Mouse (Mus musculus): Measurements from ENCODE around the gene Hoxd12. TPM values are rescaled to one million over a fixed set of nuclear protein-coding genes. Genes with fewer than 3 reads are reported as not detected.

The Hoxd12 gene
- polyA plus RNA-seq, 1 experiment, result not detected

GRCm38 (mm10) chr2:74669650-74670235 is 5.1 kb upstream of the Hoxd12 start:
- no peak for TF ChIP-seq TAL1 (IDR thresholded peaks at IDR 0.05; ENCODE audit: low read length)
- TF ChIP-seq GATA1 (IDR thresholded peaks at IDR 0.05; ENCODE audit: low read length), result no peak
- Histone ChIP-seq H3K36me3 (ENCODE audit: control insufficient read depth) (no peaks in the 10 kb centered on the region), H3K4me1 (ENCODE audit: control insufficient read depth) (no peaks in the 10 kb centered on the region)

GRCm38 (mm10) chr2:74670632-74671188 is 4.1 kb upstream of the Hoxd12 start:
- H3K27me3 ChIP-seq (ENCODE audit: control insufficient read depth), result peaks cover 99% of the 10 kb centered on the region
- no peak overlapping the region for H3K4me3 ChIP-seq (replicated peaks)
- H3K9me3 ChIP-seq (ENCODE audit: control insufficient read depth, low read length), result peaks cover 6% of the 10 kb centered on the region; the same call in 1 of the 2 replicates
- TF ChIP-seq TAL1 (IDR thresholded peaks at IDR 0.05; ENCODE audit: low read length), result no peak
- TF ChIP-seq GATA1 (IDR thresholded peaks at IDR 0.05; ENCODE audit: low read length), result no peak
- H3K36me3 ChIP-seq (ENCODE audit: control insufficient read depth), result no peaks in the 10 kb centered on the region
- H3K4me1 ChIP-seq (ENCODE audit: control insufficient read depth), result no peaks in the 10 kb centered on the region

More at GRCm38 (mm10) chr2:74669650-74670235, 5.1 kb upstream of the Hoxd12 start:
- peaks cover 6% of the 10 kb centered on the region; the same call in 1 of the 2 replicates for H3K9me3 ChIP-seq (ENCODE audit: control insufficient read depth, low read length)
- peaks cover 99% of the 10 kb centered on the region for H3K27me3 ChIP-seq (ENCODE audit: control insufficient read depth)
- no peak overlapping the region for H3K4me3 ChIP-seq (replicated peaks)

- peaks cover 6% of the 10 kb centered on the region; the same call in 1 of the 2 replicates for H3K9me3 ChIP-seq (ENCODE audit: control insufficient read depth, low read length)
- peaks cover 100% of the 10 kb centered on the region for H3K27me3 ChIP-seq (ENCODE audit: control insufficient read depth)
- no peak overlapping the region for H3K4me3 ChIP-seq (replicated peaks)
- no peaks in the 10 kb centered on the region for H3K4me1 ChIP-seq (ENCODE audit: control insufficient read depth)
- H3K36me3 ChIP-seq (ENCODE audit: control insufficient read depth), result no peaks in the 10 kb centered on the region
- no peak for TF ChIP-seq TAL1 (IDR thresholded peaks at IDR 0.05; ENCODE audit: low read length)
- no peak for TF ChIP-seq GATA1 (IDR thresholded peaks at IDR 0.05; ENCODE audit: low read length)
Observed at GRCm38 (mm10) chr2:74671847-74672246, 3.0 kb upstream of the Hoxd12 start.

- TF ChIP-seq TAL1 (IDR thresholded peaks at IDR 0.05; ENCODE audit: low read length), result no peak
- TF ChIP-seq GATA1 (IDR thresholded peaks at IDR 0.05; ENCODE audit: low read length), result no peak
- Histone ChIP-seq H3K4me3 (replicated peaks) (no peak overlapping the region), H3K9me3 (ENCODE audit: control insufficient read depth, low read length) (peaks cover 4% of the 10 kb centered on the region; the same call in 1 of the 2 replicates), H3K36me3 (ENCODE audit: control insufficient read depth) (no peaks in the 10 kb centered on the region), H3K27me3 (ENCODE audit: control insufficient read depth) (peaks cover 100% of the 10 kb centered on the region), H3K4me1 (ENCODE audit: control insufficient read depth) (no peaks in the 10 kb centered on the region)
Observed at GRCm38 (mm10) chr2:74672481-74673362, 2.1 kb upstream of the Hoxd12 start.

- H3K9me3 ChIP-seq (ENCODE audit: control insufficient read depth, low read length), result no peaks in the 10 kb centered on the region; the same call in 1 of the 2 replicates
- TF ChIP-seq GATA1 (IDR thresholded peaks at IDR 0.05; ENCODE audit: low read length) (no peak), TAL1 (IDR thresholded peaks at IDR 0.05; ENCODE audit: low read length) (no peak)
- H3K4me1 ChIP-seq (ENCODE audit: control insufficient read depth), result no peaks in the 10 kb centered on the region
- H3K4me3 ChIP-seq (replicated peaks), result no peak overlapping the region
- peaks cover 100% of the 10 kb centered on the region for H3K27me3 ChIP-seq (ENCODE audit: control insufficient read depth)
- H3K36me3 ChIP-seq (ENCODE audit: control insufficient read depth), result no peaks in the 10 kb centered on the region
Observed at GRCm38 (mm10) chr2:74673835-74674425, 883 bp upstream of the Hoxd12 start.

- no peaks in the 10 kb centered on the region; the same call in 1 of the 2 replicates for H3K9me3 ChIP-seq (ENCODE audit: control insufficient read depth, low read length)
- no peak overlapping the region for H3K4me3 ChIP-seq (replicated peaks)
- peaks cover 100% of the 10 kb centered on the region for H3K27me3 ChIP-seq (ENCODE audit: control insufficient read depth)
- no peak for TF ChIP-seq GATA1 (IDR thresholded peaks at IDR 0.05; ENCODE audit: low read length)
- TF ChIP-seq TAL1 (IDR thresholded peaks at IDR 0.05; ENCODE audit: low read length), result no peak
- H3K36me3 ChIP-seq (ENCODE audit: control insufficient read depth), result no peaks in the 10 kb centered on the region
- no peaks in the 10 kb centered on the region for H3K4me1 ChIP-seq (ENCODE audit: control insufficient read depth)
Observed at GRCm38 (mm10) chr2:74675666-74676282, 961 bp downstream of the Hoxd12 start.

- Histone ChIP-seq H3K27me3 (ENCODE audit: control insufficient read depth) (peaks cover 100% of the 10 kb centered on the region), H3K36me3 (ENCODE audit: control insufficient read depth) (no peaks in the 10 kb centered on the region), H3K4me3 (replicated peaks) (no peak overlapping the region), H3K9me3 (ENCODE audit: control insufficient read depth, low read length) (no peaks in the 10 kb centered on the region; the same call in 1 of the 2 replicates), H3K4me1 (ENCODE audit: control insufficient read depth) (no peaks in the 10 kb centered on the region)
- TF ChIP-seq TAL1 (IDR thresholded peaks at IDR 0.05; ENCODE audit: low read length), result no peak
- TF ChIP-seq GATA1 (IDR thresholded peaks at IDR 0.05; ENCODE audit: low read length), result no peak
Observed at GRCm38 (mm10) chr2:74676376-74677052, 1.7 kb downstream of the Hoxd12 start.

GRCm38 (mm10) chr2:74677106-74677505 is 2.3 kb downstream of the Hoxd12 start:
- Histone ChIP-seq H3K4me3 (replicated peaks) (no peak overlapping the region), H3K4me1 (ENCODE audit: control insufficient read depth) (no peaks in the 10 kb centered on the region), H3K9me3 (ENCODE audit: control insufficient read depth, low read length) (no peaks in the 10 kb centered on the region; the same call in 1 of the 2 replicates), H3K27me3 (ENCODE audit: control insufficient read depth) (peaks cover 100% of the 10 kb centered on the region), H3K36me3 (ENCODE audit: control insufficient read depth) (no peaks in the 10 kb centered on the region)
- TF ChIP-seq TAL1 (IDR thresholded peaks at IDR 0.05; ENCODE audit: low read length) (no peak), GATA1 (IDR thresholded peaks at IDR 0.05; ENCODE audit: low read length) (no peak)

Measured in erythroblast, embryonic 14.5 days (primary cell).